Mouse (Mus musculus) heart, adult 2 months (tissue): ENCODE data around the gene Zfp683.

Experiments used
- CTCF ChIP-seq: fragments of 200-600 bp; IDR thresholded peaks from 2 replicates; pipeline ENCODE4 v1.8.1; 2022; ENCODE audit warnings: antibody characterized with exemption, mild to moderate bottlenecking, moderate library complexity
- POLR2A ChIP-seq: fragments of 200-500 bp; IDR thresholded peaks from 2 replicates; pipeline ENCODE4 v1.6.1; 2011; ENCODE audit warnings: mild to moderate bottlenecking, low read depth, low read length, control low read depth; ENCODE audit not compliant: insufficient read depth

- TF ChIP-seq POLR2A, result no peak
- no peak for TF ChIP-seq CTCF
Observed at GRCm38 (mm10) chr4:134052560-134052959, 1.1 kb upstream of the Zfp683 start.
